9 mouse cellular contexts compared by ENCODE assay signal in the genomic region with DNA sequence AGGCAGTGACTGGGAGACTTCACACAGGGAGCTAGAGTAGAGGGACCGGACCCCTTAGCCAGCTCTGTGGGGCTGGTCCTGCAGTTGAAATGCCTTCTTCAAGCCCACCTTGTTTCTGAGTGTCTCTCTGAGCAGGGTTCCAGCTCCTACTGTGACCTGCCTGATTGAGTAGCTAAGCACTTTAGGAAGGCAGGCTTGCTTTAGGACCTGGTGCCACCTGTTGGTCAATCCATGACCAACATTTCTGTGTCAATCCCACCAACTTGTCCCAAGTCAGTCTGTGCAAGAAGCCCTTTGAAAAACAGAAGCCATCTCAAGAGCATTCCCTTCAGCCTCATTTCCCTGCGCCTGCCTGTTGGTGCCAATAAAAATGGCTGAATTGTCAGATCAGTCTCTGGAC.
DNase-seq lines count a peak whose midpoint lies in the region; ATAC-seq and TF ChIP-seq lines count a peak whose summit lies in the region.
"Had no signal": no experiment of that assay in that cellular context is flagged by ENCODE, and none has a peak within 500 bp of the region (broad histone marks: within the 10 kb centered on the region; RNA-seq: fewer than 3 reads in every experiment).

No protein-coding gene starts in this region.

- DNase-seq in CD4-positive, CD25-positive, alpha-beta regulatory T cell, adult 2 months (ENCODE audit: low read depth, low spot score): peak; percentile 3
- DNase-seq in testis, postnatal 14 days (ENCODE audit: low spot score): no peak
- DNase-seq in embryo, embryonic 9.5 days (ENCODE audit: extremely low spot score): peak; percentile 54
- peak; percentile 58 for DNase-seq in kidney, adult 9 months
- DNase-seq in lung, adult 2 months: peak; percentile 44

- no peak for TF ChIP-seq POLR2A in testis, adult 2 months (IDR thresholded peaks at IDR 0.05; ENCODE audit: control insufficient read depth, low read depth, low read length)
- no peak for TF ChIP-seq POLR2A in lung, adult 2 months (IDR thresholded peaks at IDR 0.05; ENCODE audit: borderline replicate concordance, extremely low read depth, low read depth, low read length)
- TF ChIP-seq POLR2A in small intestine, adult 2 months (IDR thresholded peaks at IDR 0.05; ENCODE audit: low read depth, low read length): no peak

- WGBS in lung, adult 2 months: 55% methylated on average over 2 of the region's 2 CpGs
- WGBS in small intestine, adult 2 months: 67% methylated on average over 2 of the region's 2 CpGs

- TF ChIP-seq CTCF in testis, adult 2 months (IDR thresholded peaks at IDR 0.05; ENCODE audit: control insufficient read depth, insufficient read depth, insufficient replicate concordance, low read depth, low read length): peak; percentile 20; the same call in 1 of the 2 replicates
- TF ChIP-seq CTCF in lung, adult 2 months (IDR thresholded peaks at IDR 0.05; ENCODE audit: insufficient read depth, low read length): peak; percentile 61
- TF ChIP-seq CTCF in small intestine, adult 2 months (IDR thresholded peaks at IDR 0.05; ENCODE audit: extremely low read depth, insufficient read length, insufficient replicate concordance, low read depth, low read length): peak; percentile 26; the same call in 1 of the 2 replicates

- no peak overlapping the region for H3K27ac ChIP-seq in testis, adult 2 months (ENCODE audit: control insufficient read depth, insufficient read depth, low read depth, low read length)
- no peak overlapping the region for H3K27ac ChIP-seq in small intestine, adult 2 months (ENCODE audit: insufficient read depth, low read depth, low read length)
- H3K27ac ChIP-seq: heart, embryonic 13.5 days had no signal

- ATAC-seq in CD4-positive, CD25-positive, alpha-beta regulatory T cell, adult 4 months: no peak

- no peaks in the 10 kb centered on the region for H3K27me3 ChIP-seq in testis, adult 2 months (ENCODE audit: control insufficient read depth, insufficient read depth, low read length)
- H3K27me3 ChIP-seq in small intestine, adult 2 months (ENCODE audit: control insufficient read depth, insufficient read depth, low read length): no peaks in the 10 kb centered on the region

- no peak overlapping the region for H3K4me3 ChIP-seq in testis, adult 2 months (ENCODE audit: control insufficient read depth, low read depth, low read length)
- H3K4me3 ChIP-seq in lung, adult 2 months (replicated peaks; ENCODE audit: extremely low read depth, low read depth, low read length): no peak overlapping the region
- no peak overlapping the region for H3K4me3 ChIP-seq in small intestine, adult 2 months (ENCODE audit: low read depth, low read length)
- H3K4me3 ChIP-seq: heart, embryonic 13.5 days had no signal

- H3K36me3 ChIP-seq in testis, adult 2 months (ENCODE audit: control insufficient read depth, insufficient read depth, low read length): no peaks in the 10 kb centered on the region
- H3K36me3 ChIP-seq in small intestine, adult 2 months (ENCODE audit: control insufficient read depth, insufficient read depth, low read length): no peaks in the 10 kb centered on the region
- H3K36me3 ChIP-seq: heart, embryonic 13.5 days had no signal

- peaks cover 10% of the 10 kb centered on the region for H3K4me1 ChIP-seq in testis, adult 2 months (ENCODE audit: control insufficient read depth, insufficient read depth, low read length)
- no peaks in the 10 kb centered on the region for H3K4me1 ChIP-seq in lung, adult 2 months (ENCODE audit: control insufficient read depth, insufficient read depth, low read length)
- H3K4me1 ChIP-seq in small intestine, adult 2 months (ENCODE audit: control insufficient read depth, insufficient read depth, insufficient read length, low read length): no peaks in the 10 kb centered on the region
